Mouse (Mus musculus): ENCODE data around the gene Ttc9b. TPM values are rescaled to one million over a fixed set of nuclear protein-coding genes. Genes with fewer than 3 reads are reported as not detected.
A peak's percentile ranks its signal among the peaks of the same experiment; 100 is the strongest.

Gene Ttc9b
- total and polyA plus RNA-seq, 3 experiments: not detected

- Histone ChIP-seq H3K4me1 (ENCODE audit: insufficient read depth, low read depth, low read length) (peaks cover 8% of the 10 kb centered on the region), H3K27me3 (ENCODE audit: insufficient read depth, low read length) (peaks cover 24% of the 10 kb centered on the region), H3K4me3 (ENCODE audit: low read depth, low read length) (no peak overlapping the region), H3K9me3 (replicated peaks) (no peaks in the 10 kb centered on the region), H3K36me3 (replicated peaks) (no peaks in the 10 kb centered on the region)
- no peak for TF ChIP-seq GATA1 (IDR thresholded peaks at IDR 0.05; ENCODE audit: borderline replicate concordance, low read length)
- DNase-seq (ENCODE audit: low spot score) (no peak), ATAC-seq (ENCODE audit: extremely low read depth, insufficient number of reproducible peaks, low FRiP score, poor library complexity, severe bottlenecking) (no peak)
Measured at GRCm38 (mm10) chr7:27657824-27658395, 4.2 kb downstream of the Ttc9b start.

- no peak for ATAC-seq (ENCODE audit: extremely low read depth, insufficient number of reproducible peaks, low FRiP score, poor library complexity, severe bottlenecking)
- peaks cover 8% of the 10 kb centered on the region for H3K4me1 ChIP-seq (ENCODE audit: insufficient read depth, low read depth, low read length)
- no peak for DNase-seq (ENCODE audit: low spot score)
- no peak overlapping the region for H3K4me3 ChIP-seq (ENCODE audit: low read depth, low read length)
- no peak for TF ChIP-seq GATA1 (IDR thresholded peaks at IDR 0.05; ENCODE audit: borderline replicate concordance, low read length)
- TF ChIP-seq GATA2 (IDR thresholded peaks at IDR 0.05; ENCODE audit: borderline replicate concordance, low read depth, low read length): no peak
- TF ChIP-seq TAL1 (conservative IDR thresholded peaks at IDR 0.05; ENCODE audit: low read depth, low read length): no peak
- no peak for TF ChIP-seq POLR2AphosphoS5 (IDR thresholded peaks at IDR 0.05; ENCODE audit: insufficient replicate concordance, low read depth, low read length)
- no peak for TF ChIP-seq CTCF (IDR thresholded peaks at IDR 0.05; ENCODE audit: low read depth, low read length)
- H3K36me3 ChIP-seq (replicated peaks): no peaks in the 10 kb centered on the region
- H3K27me3 ChIP-seq (ENCODE audit: insufficient read depth, low read length): peaks cover 20% of the 10 kb centered on the region; the same call in 1 of the 2 replicates
- H3K9me3 ChIP-seq (replicated peaks): no peaks in the 10 kb centered on the region
Measured at GRCm38 (mm10) chr7:27658712-27659663, 5.3 kb downstream of the Ttc9b start.

GRCm38 (mm10) chr7:27662038-27662437, 8.3 kb downstream of the Ttc9b start:
- Histone ChIP-seq H3K4me1 (ENCODE audit: insufficient read depth, low read depth, low read length) (peaks cover 8% of the 10 kb centered on the region), H3K27me3 (ENCODE audit: insufficient read depth, low read length) (peaks cover 7% of the 10 kb centered on the region; the same call in 1 of the 2 replicates), H3K4me3 (ENCODE audit: low read depth, low read length) (no peak overlapping the region), H3K36me3 (replicated peaks) (peaks cover 15% of the 10 kb centered on the region), H3K9me3 (replicated peaks) (no peaks in the 10 kb centered on the region)
- DNase-seq (ENCODE audit: low spot score) (no peak), ATAC-seq (ENCODE audit: extremely low read depth, insufficient number of reproducible peaks, low FRiP score, poor library complexity, severe bottlenecking) (no peak)
- no peak for TF ChIP-seq TAL1 (conservative IDR thresholded peaks at IDR 0.05; ENCODE audit: low read depth, low read length)
- TF ChIP-seq GATA1 (IDR thresholded peaks at IDR 0.05; ENCODE audit: borderline replicate concordance, low read length): no peak
- no peak for TF ChIP-seq CTCF (IDR thresholded peaks at IDR 0.05; ENCODE audit: low read depth, low read length)
- no peak for TF ChIP-seq POLR2AphosphoS5 (IDR thresholded peaks at IDR 0.05; ENCODE audit: insufficient replicate concordance, low read depth, low read length)
- no peak for TF ChIP-seq GATA2 (IDR thresholded peaks at IDR 0.05; ENCODE audit: borderline replicate concordance, low read depth, low read length)

- DNase-seq (ENCODE audit: low spot score) (no peak), ATAC-seq (ENCODE audit: extremely low read depth, insufficient number of reproducible peaks, low FRiP score, poor library complexity, severe bottlenecking) (no peak)
- H3K4me3 ChIP-seq (ENCODE audit: low read depth, low read length): peak overlapping the region; percentile 78
- peaks cover 54% of the 10 kb centered on the region for H3K36me3 ChIP-seq (replicated peaks)
- peaks cover 39% of the 10 kb centered on the region for H3K4me1 ChIP-seq (ENCODE audit: insufficient read depth, low read depth, low read length)
- TF ChIP-seq POLR2AphosphoS5 (IDR thresholded peaks at IDR 0.05; ENCODE audit: insufficient replicate concordance, low read depth, low read length) (no peak), GATA1 (IDR thresholded peaks at IDR 0.05; ENCODE audit: borderline replicate concordance, low read length) (no peak), TAL1 (conservative IDR thresholded peaks at IDR 0.05; ENCODE audit: low read depth, low read length) (no peak), GATA2 (IDR thresholded peaks at IDR 0.05; ENCODE audit: borderline replicate concordance, low read depth, low read length) (no peak), CTCF (IDR thresholded peaks at IDR 0.05; ENCODE audit: low read depth, low read length) (no peak)
- no peaks in the 10 kb centered on the region for H3K9me3 ChIP-seq (replicated peaks)
- no peaks in the 10 kb centered on the region for H3K27me3 ChIP-seq (ENCODE audit: insufficient read depth, low read length)
Measured at GRCm38 (mm10) chr7:27673064-27673574, 19.4 kb downstream of the Ttc9b start.

- TF ChIP-seq POLR2AphosphoS5 (IDR thresholded peaks at IDR 0.05; ENCODE audit: insufficient replicate concordance, low read depth, low read length) (no peak), GATA2 (IDR thresholded peaks at IDR 0.05; ENCODE audit: borderline replicate concordance, low read depth, low read length) (no peak), CTCF (IDR thresholded peaks at IDR 0.05; ENCODE audit: low read depth, low read length) (no peak), TAL1 (conservative IDR thresholded peaks at IDR 0.05; ENCODE audit: low read depth, low read length) (no peak), GATA1 (IDR thresholded peaks at IDR 0.05; ENCODE audit: borderline replicate concordance, low read length) (no peak)
- no peak for ATAC-seq (ENCODE audit: extremely low read depth, insufficient number of reproducible peaks, low FRiP score, poor library complexity, severe bottlenecking)
- H3K4me1 ChIP-seq (ENCODE audit: insufficient read depth, low read depth, low read length): peaks cover 39% of the 10 kb centered on the region
- H3K27me3 ChIP-seq (ENCODE audit: insufficient read depth, low read length): no peaks in the 10 kb centered on the region
- no peaks in the 10 kb centered on the region for H3K9me3 ChIP-seq (replicated peaks)
- DNase-seq (ENCODE audit: low spot score): no peak
- H3K4me3 ChIP-seq (ENCODE audit: low read depth, low read length): peak overlapping the region; percentile 78
- peaks cover 49% of the 10 kb centered on the region for H3K36me3 ChIP-seq (replicated peaks)
Measured at GRCm38 (mm10) chr7:27673575-27674131, 19.9 kb downstream of the Ttc9b start.

GRCm38 (mm10) chr7:27674195-27674521, 20.4 kb downstream of the Ttc9b start:
- Histone ChIP-seq H3K9me3 (replicated peaks) (no peaks in the 10 kb centered on the region), H3K36me3 (replicated peaks) (peaks cover 49% of the 10 kb centered on the region), H3K27me3 (ENCODE audit: insufficient read depth, low read length) (no peaks in the 10 kb centered on the region), H3K4me3 (ENCODE audit: low read depth, low read length) (peak overlapping the region; percentile 78), H3K4me1 (ENCODE audit: insufficient read depth, low read depth, low read length) (peaks cover 39% of the 10 kb centered on the region)
- TF ChIP-seq POLR2AphosphoS5 (IDR thresholded peaks at IDR 0.05; ENCODE audit: insufficient replicate concordance, low read depth, low read length): no peak
- TF ChIP-seq CTCF (IDR thresholded peaks at IDR 0.05; ENCODE audit: low read depth, low read length): no peak
- no peak for TF ChIP-seq GATA2 (IDR thresholded peaks at IDR 0.05; ENCODE audit: borderline replicate concordance, low read depth, low read length)
- no peak for TF ChIP-seq TAL1 (conservative IDR thresholded peaks at IDR 0.05; ENCODE audit: low read depth, low read length)
- no peak for TF ChIP-seq GATA1 (IDR thresholded peaks at IDR 0.05; ENCODE audit: borderline replicate concordance, low read length)
- DNase-seq (ENCODE audit: low spot score) (no peak), ATAC-seq (ENCODE audit: extremely low read depth, insufficient number of reproducible peaks, low FRiP score, poor library complexity, severe bottlenecking) (no peak)

All from G1E (cell line).